Mouse (Mus musculus): Measurements from ENCODE around the gene Zfp866. TPM values are rescaled to one million over a fixed set of nuclear protein-coding genes. Genes with fewer than 3 reads are reported as not detected.

The Zfp866 gene
- total and polyA plus RNA-seq, 2 experiments from 2014 or later: 16.6 to 59.2 TPM

DNA sequence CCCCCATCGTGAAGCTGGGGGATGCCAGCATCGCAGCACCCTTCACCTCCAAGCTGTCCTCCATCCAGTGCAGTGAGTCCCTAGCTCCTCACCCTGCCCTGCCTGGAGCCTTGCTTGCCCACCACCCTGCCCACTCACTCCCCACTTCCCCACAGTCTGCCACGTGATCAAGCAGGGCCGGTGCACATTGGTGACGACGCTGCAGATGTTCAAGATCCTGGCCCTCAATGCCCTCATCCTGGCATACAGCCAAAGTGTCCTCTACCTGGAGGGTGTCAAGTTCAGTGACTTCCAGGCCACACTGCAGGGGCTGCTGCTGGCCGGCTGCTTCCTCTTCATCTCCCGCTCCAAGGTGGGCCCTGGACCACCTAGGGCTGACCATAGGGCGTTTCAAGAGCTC is 14.5 kb upstream of the Zfp866 start:
- H3K4me1 ChIP-seq (ENCODE audit: insufficient read depth): 0 out of 2 replicates have a peak, but pooled peaks cover 6% of the 10 kb centered on the region
- no peak overlapping the region for H3K4me3 ChIP-seq (ENCODE audit: low read depth, low read length)
- DNase-seq (no peak), ATAC-seq (no peak)
- no peaks in the 10 kb centered on the region for H3K27me3 ChIP-seq (ENCODE audit: insufficient read depth, low read length)
- no peak for TF ChIP-seq CTCF (IDR thresholded peaks at IDR 0.05; ENCODE audit: low read depth)
- H3K4me2 ChIP-seq (ENCODE audit: low read depth): no peak overlapping the region
- no peaks in the 10 kb centered on the region for H3K9me3 ChIP-seq (ENCODE audit: low read length)
- H3K36me3 ChIP-seq (ENCODE audit: insufficient read depth): peaks cover 69% of the 10 kb centered on the region
- H3K27ac ChIP-seq (ENCODE audit: low read depth, low read length): no peak overlapping the region
- H3K9ac ChIP-seq: no peak overlapping the region
- WGBS: 94% methylated on average over 9 of the region's 9 CpGs

DNA sequence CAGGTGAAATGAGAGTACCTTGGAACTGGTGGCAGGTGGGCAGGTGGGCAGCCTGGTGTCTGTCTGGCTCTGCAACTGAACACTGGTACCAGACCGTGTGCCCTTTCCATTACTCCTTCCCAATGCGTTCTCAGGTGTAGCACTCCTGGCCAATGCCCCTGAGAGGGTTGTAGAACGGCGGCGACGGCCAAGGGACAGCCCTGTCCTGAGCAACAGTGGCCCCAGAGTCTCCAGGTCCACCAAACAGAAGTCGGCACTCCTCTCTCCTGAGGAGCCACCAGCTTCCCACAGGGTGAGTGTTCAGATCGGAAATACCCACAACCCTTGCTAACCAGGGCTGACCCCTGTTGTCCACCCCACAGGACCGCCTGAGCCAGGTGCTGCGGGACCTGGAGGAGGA is 14.1 kb upstream of the Zfp866 start:
- H3K9me3 ChIP-seq (ENCODE audit: low read length): no peaks in the 10 kb centered on the region
- peaks cover 73% of the 10 kb centered on the region for H3K36me3 ChIP-seq (ENCODE audit: insufficient read depth)
- DNase-seq (no peak), ATAC-seq (no peak)
- H3K27me3 ChIP-seq (ENCODE audit: insufficient read depth, low read length): no peaks in the 10 kb centered on the region
- 95% methylated on average over 10 of the region's 10 CpGs for WGBS
- no peak overlapping the region for H3K4me2 ChIP-seq (ENCODE audit: low read depth)
- TF ChIP-seq CTCF (IDR thresholded peaks at IDR 0.05; ENCODE audit: low read depth): no peak
- no peak overlapping the region for H3K9ac ChIP-seq
- H3K4me3 ChIP-seq (ENCODE audit: low read depth, low read length): no peak overlapping the region
- no peak overlapping the region for H3K27ac ChIP-seq (ENCODE audit: low read depth, low read length)
- H3K4me1 ChIP-seq (ENCODE audit: insufficient read depth): 0 out of 2 replicates have a peak, but pooled peaks cover 6% of the 10 kb centered on the region

DNA sequence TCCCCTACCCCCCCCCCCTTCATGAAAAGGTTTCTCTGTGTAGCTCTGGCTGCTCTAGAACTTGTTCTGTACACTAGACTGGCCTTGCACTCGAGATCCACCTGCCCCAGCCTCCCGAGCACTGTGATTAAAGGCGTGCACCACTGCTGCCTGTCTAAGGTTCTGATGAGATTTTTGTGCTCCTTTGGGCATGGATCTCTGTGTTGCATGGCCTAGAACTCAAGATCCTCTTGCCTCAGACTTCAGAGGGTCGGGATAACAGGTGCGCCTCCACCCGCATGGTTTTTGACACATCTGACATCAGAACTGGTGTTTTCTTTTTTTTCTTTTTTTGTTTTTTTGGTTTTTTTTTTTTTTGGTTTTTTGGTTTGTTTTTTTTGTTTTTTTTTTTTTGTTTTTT is 13.6 kb upstream of the Zfp866 start:
- Histone ChIP-seq H3K4me2 (ENCODE audit: low read depth) (no peak overlapping the region), H3K27ac (ENCODE audit: low read depth, low read length) (no peak overlapping the region), H3K27me3 (ENCODE audit: insufficient read depth, low read length) (no peaks in the 10 kb centered on the region), H3K4me1 (ENCODE audit: insufficient read depth) (0 out of 2 replicates have a peak, but pooled peaks cover under 1% of the 10 kb centered on the region), H3K9ac (no peak overlapping the region), H3K36me3 (ENCODE audit: insufficient read depth) (peaks cover 79% of the 10 kb centered on the region), H3K4me3 (ENCODE audit: low read depth, low read length) (no peak overlapping the region), H3K9me3 (ENCODE audit: low read length) (no peaks in the 10 kb centered on the region)
- no peak for TF ChIP-seq CTCF (IDR thresholded peaks at IDR 0.05; ENCODE audit: low read depth)
- no peak for ATAC-seq
- WGBS: 95% methylated on average over 6 of the region's 6 CpGs
- DNase-seq: no peak

DNA sequence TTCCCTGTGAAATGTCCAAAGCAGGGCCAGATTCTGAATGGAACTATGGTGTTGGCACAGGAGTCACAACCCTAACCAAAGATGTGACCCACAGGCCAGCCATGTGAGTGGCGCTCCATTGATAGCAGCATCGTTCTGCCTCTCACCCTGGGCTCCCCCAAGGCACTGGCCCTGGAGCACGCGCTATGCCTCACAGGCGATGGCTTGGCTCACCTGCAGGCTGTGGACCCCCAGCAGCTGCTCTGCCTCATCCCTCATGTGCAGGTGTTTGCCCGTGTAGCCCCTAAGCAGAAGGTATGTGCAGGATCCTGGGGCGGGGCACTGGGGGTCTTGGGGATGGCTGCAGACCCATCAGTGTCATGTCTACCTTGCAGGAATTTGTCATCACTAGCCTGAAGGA is 12.4 kb upstream of the Zfp866 start:
- no peak for TF ChIP-seq CTCF (IDR thresholded peaks at IDR 0.05; ENCODE audit: low read depth)
- DNase-seq: no peak
- H3K4me1 ChIP-seq (ENCODE audit: insufficient read depth): no peaks in the 10 kb centered on the region
- no peak overlapping the region for H3K27ac ChIP-seq (ENCODE audit: low read depth, low read length)
- peaks cover 91% of the 10 kb centered on the region for H3K36me3 ChIP-seq (ENCODE audit: insufficient read depth)
- no peak overlapping the region for H3K9ac ChIP-seq
- ATAC-seq: no peak
- no peak overlapping the region for H3K4me3 ChIP-seq (ENCODE audit: low read depth, low read length)
- WGBS: 94% methylated on average over 7 of the region's 7 CpGs
- no peaks in the 10 kb centered on the region for H3K27me3 ChIP-seq (ENCODE audit: insufficient read depth, low read length)
- no peaks in the 10 kb centered on the region for H3K9me3 ChIP-seq (ENCODE audit: low read length)
- no peak overlapping the region for H3K4me2 ChIP-seq (ENCODE audit: low read depth)

DNA sequence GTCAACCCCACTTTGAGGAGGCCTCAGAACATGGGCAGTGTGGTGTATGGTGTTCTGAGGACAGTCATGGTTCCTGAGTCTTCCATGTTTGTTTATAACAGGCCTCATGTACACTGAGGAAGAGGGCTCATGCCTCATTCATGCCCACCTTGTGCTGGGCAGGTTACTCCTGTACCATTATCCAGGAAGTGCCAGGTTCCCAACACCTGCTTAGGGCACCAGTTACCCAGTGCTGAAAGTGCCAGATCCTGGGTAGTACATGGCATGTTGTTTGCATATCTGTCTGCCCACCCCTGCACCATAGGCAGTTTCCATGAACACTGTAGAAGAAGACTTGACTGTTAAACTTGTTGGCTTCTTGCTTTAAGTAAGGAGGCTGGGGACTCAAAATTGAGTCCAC is 11.2 kb upstream of the Zfp866 start:
- peaks cover 95% of the 10 kb centered on the region for H3K36me3 ChIP-seq (ENCODE audit: insufficient read depth)
- TF ChIP-seq CTCF (IDR thresholded peaks at IDR 0.05; ENCODE audit: low read depth): no peak
- H3K9ac ChIP-seq: no peak overlapping the region
- DNase-seq (no peak), ATAC-seq (no peak)
- H3K4me2 ChIP-seq (ENCODE audit: low read depth): no peak overlapping the region
- no peaks in the 10 kb centered on the region for H3K9me3 ChIP-seq (ENCODE audit: low read length)
- no peak overlapping the region for H3K4me3 ChIP-seq (ENCODE audit: low read depth, low read length)
- no peaks in the 10 kb centered on the region for H3K4me1 ChIP-seq (ENCODE audit: insufficient read depth)
- H3K27ac ChIP-seq (ENCODE audit: low read depth, low read length): no peak overlapping the region
- H3K27me3 ChIP-seq (ENCODE audit: insufficient read depth, low read length): no peaks in the 10 kb centered on the region

DNA sequence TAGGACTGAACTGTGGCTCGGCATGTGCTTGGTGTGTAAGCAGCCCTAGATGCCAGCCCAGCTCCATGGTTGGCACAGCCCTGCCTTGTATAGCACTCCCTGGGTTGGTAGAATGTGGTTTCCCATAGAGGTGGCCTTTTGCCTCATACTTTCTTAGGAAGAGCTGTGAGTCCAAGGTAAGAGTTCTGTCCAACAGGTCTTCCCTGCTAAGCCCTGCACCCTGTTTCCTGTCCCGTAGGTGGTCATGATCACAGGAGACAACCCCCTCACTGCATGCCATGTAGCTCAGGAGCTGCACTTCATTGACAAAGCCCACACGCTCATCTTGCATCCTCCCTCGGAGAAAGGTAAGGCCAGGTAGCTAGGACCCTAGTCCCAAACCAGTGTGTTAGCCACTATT is 10.8 kb upstream of the Zfp866 start:
- ATAC-seq: no peak
- Histone ChIP-seq H3K9me3 (ENCODE audit: low read length) (no peaks in the 10 kb centered on the region), H3K4me2 (ENCODE audit: low read depth) (no peak overlapping the region), H3K4me3 (ENCODE audit: low read depth, low read length) (no peak overlapping the region), H3K4me1 (ENCODE audit: insufficient read depth) (no peaks in the 10 kb centered on the region), H3K36me3 (ENCODE audit: insufficient read depth) (peaks cover 95% of the 10 kb centered on the region), H3K27me3 (ENCODE audit: insufficient read depth, low read length) (no peaks in the 10 kb centered on the region), H3K9ac (no peak overlapping the region), H3K27ac (ENCODE audit: low read depth, low read length) (no peak overlapping the region)
- DNase-seq: no peak
- TF ChIP-seq CTCF (IDR thresholded peaks at IDR 0.05; ENCODE audit: low read depth): no peak
- 96% methylated on average over 4 of the region's 4 CpGs for WGBS

DNA sequence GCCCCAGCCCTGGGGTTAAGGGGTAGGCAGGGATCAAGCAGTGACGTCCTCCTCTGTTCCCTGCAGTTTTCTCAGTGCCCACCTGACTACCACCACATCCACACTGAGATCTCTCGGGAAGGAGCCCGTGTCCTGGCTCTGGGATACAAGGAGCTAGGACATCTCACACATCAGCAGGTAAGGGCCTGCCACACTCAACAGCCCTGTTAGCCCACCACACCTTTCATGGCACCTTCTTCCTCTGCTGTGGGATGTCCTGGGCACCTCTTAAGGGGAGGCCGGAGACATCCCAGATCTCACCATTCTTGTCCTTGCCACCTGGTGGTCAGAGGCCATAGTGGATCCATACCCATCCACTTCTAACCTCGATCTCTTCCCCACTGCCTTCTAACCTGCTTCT is 9.0 kb upstream of the Zfp866 start:
- Histone ChIP-seq H3K4me3 (ENCODE audit: low read depth, low read length) (no peak overlapping the region), H3K9me3 (ENCODE audit: low read length) (no peaks in the 10 kb centered on the region)
- ATAC-seq: no peak

DNA sequence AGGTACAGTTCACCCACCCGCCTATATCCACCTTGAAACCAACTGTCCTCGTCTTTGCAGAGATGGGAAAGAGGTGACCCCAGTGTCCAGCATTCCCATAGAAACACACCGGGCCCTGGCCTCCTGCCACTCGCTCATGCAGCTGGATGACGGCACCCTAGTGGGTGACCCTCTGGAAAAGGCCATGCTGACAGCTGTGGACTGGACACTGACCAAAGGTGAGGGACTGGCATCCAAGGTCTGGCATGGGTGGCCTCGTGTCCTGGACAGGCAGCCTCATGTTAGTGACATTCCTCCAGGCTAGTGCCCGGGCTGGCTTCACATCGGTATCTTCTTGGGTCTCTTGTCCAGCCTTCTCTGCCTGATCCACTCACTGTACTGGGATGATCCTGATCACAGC is 8.3 kb upstream of the Zfp866 start:
- H3K4me3 ChIP-seq (ENCODE audit: low read depth, low read length): no peak overlapping the region
- 94% methylated on average over 8 of the region's 8 CpGs for WGBS
- H3K27ac ChIP-seq (ENCODE audit: low read depth, low read length): no peak overlapping the region
- DNase-seq (no peak), ATAC-seq (no peak)
- H3K4me1 ChIP-seq (ENCODE audit: insufficient read depth): no peaks in the 10 kb centered on the region
- H3K36me3 ChIP-seq (ENCODE audit: insufficient read depth): peaks cover 97% of the 10 kb centered on the region
- H3K4me2 ChIP-seq (ENCODE audit: low read depth): no peak overlapping the region
- H3K9ac ChIP-seq: no peak overlapping the region
- no peaks in the 10 kb centered on the region for H3K27me3 ChIP-seq (ENCODE audit: insufficient read depth, low read length)
- H3K9me3 ChIP-seq (ENCODE audit: low read length): no peaks in the 10 kb centered on the region
- TF ChIP-seq CTCF (IDR thresholded peaks at IDR 0.05; ENCODE audit: low read depth): no peak

More for the DNA sequence above, 9.0 kb upstream of the Zfp866 start:
- H3K9ac ChIP-seq: no peak overlapping the region
- H3K4me1 ChIP-seq (ENCODE audit: insufficient read depth): no peaks in the 10 kb centered on the region
- peaks cover 95% of the 10 kb centered on the region for H3K36me3 ChIP-seq (ENCODE audit: insufficient read depth)
- WGBS: 92% methylated on average over 5 of the region's 5 CpGs
- DNase-seq: no peak
- H3K27me3 ChIP-seq (ENCODE audit: insufficient read depth, low read length): no peaks in the 10 kb centered on the region
- no peak for TF ChIP-seq CTCF (IDR thresholded peaks at IDR 0.05; ENCODE audit: low read depth)
- H3K4me2 ChIP-seq (ENCODE audit: low read depth): no peak overlapping the region
- no peak overlapping the region for H3K27ac ChIP-seq (ENCODE audit: low read depth, low read length)

All from forebrain, postnatal 0 days (tissue).